Mouse (Mus musculus): Measurements from ENCODE around the gene Sept8.

Sept8 gene

GRCm38 (mm10) chr11:53496946-53497345 is 22.1 kb upstream of the Sept8 start:
- DNase-seq: no peak

- DNase-seq: peak; percentile 85 to 89
These were observed 18.5 kb upstream of the Sept8 start for GRCm38 (mm10) chr11:53500569-53500968.

DNA sequence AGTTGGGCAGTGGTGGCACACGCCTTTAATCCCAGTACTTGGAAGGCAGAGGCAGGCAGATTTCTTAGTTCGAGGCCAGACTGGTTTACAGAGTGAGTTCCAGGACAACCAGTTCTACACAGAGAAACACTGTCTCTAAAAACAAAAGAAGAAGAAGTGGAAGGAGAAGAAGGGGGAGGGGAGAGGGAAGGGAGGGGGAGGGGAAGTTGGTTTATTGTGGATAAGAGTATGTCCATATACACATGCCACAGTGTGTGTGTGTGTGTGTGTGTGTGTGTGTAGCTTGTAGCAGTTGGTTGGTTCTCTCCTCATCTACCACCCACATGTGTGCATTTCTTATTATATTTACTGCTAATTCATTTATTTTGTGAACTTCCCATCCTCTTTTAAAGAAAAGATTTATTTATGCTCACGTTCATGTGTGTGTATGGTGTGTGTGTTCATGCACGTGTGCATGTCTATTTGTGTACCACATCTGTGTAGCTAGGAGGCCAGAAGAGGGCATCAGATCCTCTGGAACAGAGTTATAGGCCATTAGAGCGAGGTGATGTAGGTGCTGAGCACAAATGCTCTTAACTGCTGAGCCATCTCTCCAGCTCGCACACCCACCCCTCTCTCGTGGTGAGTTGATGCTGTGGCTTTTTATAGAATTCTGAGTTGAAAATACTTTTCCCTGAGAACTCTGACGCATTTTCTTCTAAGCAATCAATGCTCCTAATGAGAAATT is 16.9 kb upstream of the Sept8 start:
- no peak for DNase-seq

- peak in 1 of 2 experiments; percentile 60 for DNase-seq
These were observed 15.3 kb upstream of the Sept8 start for GRCm38 (mm10) chr11:53503738-53504137.

GRCm38 (mm10) chr11:53504376-53504775 is 14.7 kb upstream of the Sept8 start:
- no peak for DNase-seq

GRCm38 (mm10) chr11:53505026-53505663 is 13.9 kb upstream of the Sept8 start:
- DNase-seq: no peak

- DNase-seq: no peak
These were observed 11.8 kb upstream of the Sept8 start for GRCm38 (mm10) chr11:53507098-53507805.

DNA sequence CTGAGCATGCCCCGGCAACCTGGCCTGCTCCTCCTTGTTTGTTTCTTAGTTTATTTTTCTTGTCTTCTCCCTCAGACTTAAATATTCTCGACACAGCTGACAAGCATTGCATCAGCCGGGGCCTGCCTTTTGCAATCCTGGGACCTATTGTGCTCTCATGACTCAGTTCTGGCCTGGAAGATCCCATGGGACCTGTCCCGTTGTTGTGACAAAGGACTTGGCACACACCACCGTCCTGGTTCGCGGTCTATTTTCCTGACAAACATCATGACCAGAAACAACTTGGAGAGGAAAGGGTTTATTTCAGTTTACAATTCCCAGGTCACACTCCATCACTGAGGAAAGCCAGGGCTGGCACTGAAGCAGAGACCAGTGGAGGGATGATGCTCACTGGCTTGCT is 10.9 kb upstream of the Sept8 start:
- peak; percentile 63 to 67 for DNase-seq

DNA sequence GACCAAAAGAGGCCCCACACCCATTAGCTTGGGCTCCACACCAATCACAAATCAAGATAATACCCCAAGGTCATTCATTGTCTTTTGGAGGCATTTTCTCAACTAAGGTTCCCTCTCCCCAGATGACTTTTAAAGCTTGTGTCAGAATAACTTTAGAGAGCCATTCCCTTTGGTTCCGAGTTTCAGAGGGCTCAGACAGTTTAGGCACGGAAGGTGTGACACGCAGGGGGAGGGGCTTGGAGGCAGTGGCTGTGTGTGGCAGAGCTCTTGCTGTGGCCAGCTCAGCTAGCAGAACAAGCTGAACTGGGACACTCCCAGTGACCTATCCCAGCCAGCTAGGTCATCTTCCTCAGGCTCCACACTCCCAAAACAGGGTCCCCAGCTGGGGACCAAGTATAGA is 10.5 kb upstream of the Sept8 start:
- no peak for DNase-seq

DNA sequence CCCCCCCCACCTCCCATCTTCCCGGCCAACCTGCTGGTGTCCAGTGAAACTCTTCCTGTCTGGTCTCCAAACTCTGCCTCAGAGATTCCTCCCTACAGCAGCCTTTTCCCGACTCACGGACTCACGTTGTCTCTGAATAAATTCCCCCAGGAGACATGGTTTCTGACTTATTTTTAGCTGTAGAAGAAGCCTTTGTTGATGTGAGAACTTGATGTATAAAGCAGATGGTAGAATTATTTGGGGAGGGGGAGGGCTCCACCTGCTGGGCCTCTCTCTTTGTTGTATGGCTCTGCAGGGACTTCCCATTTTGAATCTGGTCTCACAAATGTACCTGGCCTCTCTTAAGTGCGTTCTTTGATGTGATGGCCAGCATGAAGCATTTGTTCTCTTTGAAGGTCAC is 8.7 kb upstream of the Sept8 start:
- DNase-seq: no peak

- peak in 1 of 2 experiments; percentile 24 for DNase-seq
These were observed 2.1 kb upstream of the Sept8 start for GRCm38 (mm10) chr11:53516775-53517627.

GRCm38 (mm10) chr11:53518759-53519158 is 298 bp upstream of the Sept8 start:
- no peak for DNase-seq

GRCm38 (mm10) chr11:53520122-53520978 is 1.3 kb downstream of the Sept8 start:
- peak; percentile 71 to 76 for DNase-seq

- DNase-seq: no peak
These were observed 2.2 kb downstream of the Sept8 start for GRCm38 (mm10) chr11:53521120-53521820.

- DNase-seq: peak; percentile 28 to 34
These were observed 2.7 kb downstream of the Sept8 start for GRCm38 (mm10) chr11:53521821-53522131.

GRCm38 (mm10) chr11:53522362-53522761 is 3.3 kb downstream of the Sept8 start:
- no peak for DNase-seq

DNA sequence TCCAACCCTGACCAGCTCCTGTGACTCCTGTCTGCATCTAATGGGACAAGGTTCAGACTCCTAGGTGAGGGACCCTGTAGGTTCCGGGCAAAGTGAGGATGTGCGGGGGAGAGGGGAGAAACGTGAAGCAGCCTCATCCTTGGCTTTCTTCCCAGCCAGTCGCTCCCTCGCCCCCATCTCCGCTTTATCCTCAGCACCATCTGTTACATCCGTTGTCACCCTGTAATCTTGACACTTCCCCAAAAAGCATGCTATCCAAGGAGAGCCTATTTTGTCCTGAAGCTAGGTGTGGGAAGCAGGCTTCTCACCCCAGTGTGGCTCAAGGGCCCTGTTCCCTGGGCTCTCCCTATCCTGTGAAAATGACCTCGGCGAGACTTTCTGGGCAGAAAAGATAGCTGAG is 3.9 kb downstream of the Sept8 start:
- DNase-seq: no peak

DNA sequence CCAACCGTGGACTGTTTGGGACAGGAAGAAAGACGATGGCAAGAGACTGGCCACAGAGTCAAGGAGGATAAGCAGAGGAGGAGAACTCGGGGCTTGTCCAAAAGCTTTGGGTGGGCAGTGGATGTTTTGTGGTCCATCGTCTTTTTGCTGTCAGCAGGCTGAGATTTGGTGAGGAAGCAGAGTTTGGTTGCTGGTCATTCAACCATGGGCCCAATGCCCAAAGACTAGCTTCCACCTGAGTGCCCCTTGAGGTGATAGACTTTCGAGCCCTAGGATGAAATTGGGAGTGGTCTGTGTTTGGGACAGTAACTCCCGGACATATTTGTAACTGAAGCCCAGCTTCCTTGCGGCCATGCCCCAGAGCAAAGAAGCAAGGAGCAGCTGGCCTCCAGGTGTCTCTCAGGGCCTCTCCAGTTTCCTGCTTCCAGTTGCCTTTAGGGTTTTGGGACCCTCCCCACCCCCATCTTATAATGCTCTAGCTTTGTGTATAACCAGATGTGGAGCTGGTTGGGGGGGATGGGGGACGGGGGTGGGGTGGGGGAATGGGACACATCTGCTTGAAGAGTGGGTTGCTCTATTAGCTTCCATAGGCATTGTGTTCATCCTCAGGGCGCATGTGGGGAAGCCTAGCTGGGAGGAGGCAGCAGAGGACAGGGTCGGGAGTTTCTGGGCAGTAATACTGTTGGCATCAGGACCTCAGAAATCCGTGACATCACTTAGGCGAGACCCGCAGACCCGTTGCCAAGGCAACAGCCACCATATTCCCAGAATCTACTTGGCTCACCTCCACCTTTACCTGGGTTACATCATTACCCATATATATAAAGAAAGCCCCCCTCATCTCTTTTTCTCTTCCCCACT is 4.7 kb downstream of the Sept8 start:
- DNase-seq: no peak

- peak in 1 of 2 experiments; percentile 50 for DNase-seq
These were observed 5.8 kb downstream of the Sept8 start for GRCm38 (mm10) chr11:53524905-53525304.

GRCm38 (mm10) chr11:53525461-53525860 is 6.4 kb downstream of the Sept8 start:
- DNase-seq: peak; percentile 51 to 65
